Mouse (Mus musculus): ENCODE measurements around the gene Lpin3. TPM values are rescaled to one million over a fixed set of nuclear protein-coding genes. Genes with fewer than 3 reads are reported as not detected.

Lpin3 gene
- polyA plus RNA-seq, 1 experiment from 2014 or later: 1.9 TPM

GRCm38 (mm10) chr2:160872395-160872794, 8.1 kb upstream of the Lpin3 start:
- peak overlapping the region; percentile 97 for H3K27ac ChIP-seq
- DNase-seq (ENCODE audit: low spot score): peak; percentile 86
- no peaks in the 10 kb centered on the region for H3K36me3 ChIP-seq
- H3K9me3 ChIP-seq: no peaks in the 10 kb centered on the region
- WGBS: under 1% methylated on average over 44 of the region's 47 CpGs
- peak overlapping the region; percentile 96 for H3K4me3 ChIP-seq
- no peaks in the 10 kb centered on the region for H3K27me3 ChIP-seq (ENCODE audit: insufficient read depth, poor library complexity, severe bottlenecking)
- H3K4me1 ChIP-seq: peaks cover 11% of the 10 kb centered on the region

DNA sequence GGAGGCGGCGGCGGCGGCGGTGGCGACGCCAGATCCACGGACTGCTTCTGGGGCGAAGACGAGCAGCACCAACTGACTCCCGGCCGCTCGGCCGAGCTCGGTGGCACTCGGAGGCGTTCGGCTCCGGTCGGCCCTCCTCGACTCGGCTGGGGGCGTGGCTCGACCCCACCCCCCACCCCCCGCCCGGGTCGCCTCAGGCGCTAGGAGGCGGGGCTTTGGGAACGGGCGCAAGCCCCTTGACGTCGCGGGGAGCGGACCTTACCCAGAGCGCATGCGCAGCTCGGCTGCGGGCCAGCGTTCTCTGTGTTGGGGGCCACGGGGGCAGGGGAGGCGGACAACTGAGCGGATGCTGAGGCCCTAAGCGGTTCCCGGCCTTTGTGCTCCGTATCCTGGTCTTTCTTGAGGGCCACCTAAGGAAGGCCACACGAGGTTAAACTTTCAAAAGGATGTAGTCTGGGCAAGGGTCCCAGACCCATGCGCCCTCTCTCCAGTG, 7.5 kb upstream of the Lpin3 start, which contains the start of gene Zhx3:
Zhx3 (minus strand) TSS at position 109 of the 493 bp plus-strand sequence.
- peak within 1 kb of the TSS; percentile 97 for H3K27ac ChIP-seq
- DNase-seq (ENCODE audit: low spot score): peak; percentile 97
- H3K4me1 ChIP-seq: peaks cover 11% of the 10 kb centered on the region
- H3K36me3 ChIP-seq: no peaks in the 10 kb centered on the region
- peak within 1 kb of the TSS; percentile 96 for H3K4me3 ChIP-seq
- WGBS: 4% methylated on average over 48 of the region's 48 CpGs
- H3K9me3 ChIP-seq: no peaks in the 10 kb centered on the region
- H3K27me3 ChIP-seq (ENCODE audit: insufficient read depth, poor library complexity, severe bottlenecking): no peaks in the 10 kb centered on the region

GRCm38 (mm10) chr2:160874231-160874877, 6.1 kb upstream of the Lpin3 start:
- peaks cover 11% of the 10 kb centered on the region for H3K4me1 ChIP-seq
- 74% methylated on average over 5 of the region's 5 CpGs for WGBS
- no peaks in the 10 kb centered on the region for H3K9me3 ChIP-seq
- no peak overlapping the region for H3K4me3 ChIP-seq
- H3K27ac ChIP-seq: no peak overlapping the region
- no peaks in the 10 kb centered on the region for H3K36me3 ChIP-seq
- H3K27me3 ChIP-seq (ENCODE audit: insufficient read depth, poor library complexity, severe bottlenecking): no peaks in the 10 kb centered on the region
- DNase-seq (ENCODE audit: low spot score): no peak

- Histone ChIP-seq H3K4me1 (peaks cover 19% of the 10 kb centered on the region), H3K27ac (no peak overlapping the region), H3K4me3 (no peak overlapping the region), H3K36me3 (no peaks in the 10 kb centered on the region), H3K27me3 (ENCODE audit: insufficient read depth, poor library complexity, severe bottlenecking) (no peaks in the 10 kb centered on the region), H3K9me3 (no peaks in the 10 kb centered on the region)
- 77% methylated on average over 4 of the region's 4 CpGs for WGBS
- DNase-seq (ENCODE audit: low spot score): no peak
Measured at GRCm38 (mm10) chr2:160876115-160876514, 4.4 kb upstream of the Lpin3 start.

DNA sequence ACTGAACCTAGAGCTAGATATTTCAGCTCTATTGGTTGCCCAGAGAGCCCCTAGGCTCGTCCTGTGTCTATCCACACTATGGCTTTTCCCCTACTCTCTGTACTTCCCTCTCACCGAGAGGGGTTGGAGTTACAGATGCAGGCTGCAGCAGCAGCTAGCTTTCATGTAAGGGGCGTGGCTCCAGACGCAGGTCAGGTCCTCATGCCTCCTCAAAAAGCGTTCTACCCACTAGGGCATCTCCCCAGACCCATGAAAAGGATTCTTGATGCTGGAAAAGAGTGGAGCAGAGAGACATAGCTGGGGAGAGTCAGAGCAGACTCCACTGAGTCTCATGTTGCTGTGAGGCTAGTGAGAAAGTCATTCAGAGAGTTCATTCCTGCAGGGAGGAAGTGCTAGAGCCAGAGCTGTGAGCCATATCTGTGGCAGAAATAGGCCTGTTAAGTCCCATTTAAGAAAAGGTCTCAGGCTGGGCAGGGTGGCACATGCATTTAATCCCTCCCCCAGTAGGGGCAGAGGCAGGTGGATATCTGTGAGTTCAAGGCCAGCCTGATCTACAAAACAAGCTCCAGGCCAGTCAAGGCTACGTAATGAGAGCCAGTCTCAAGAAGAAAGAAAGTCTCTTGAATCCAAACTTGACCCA, 1.1 kb downstream of the Lpin3 start:
- DNase-seq (ENCODE audit: low spot score): no peak
- Histone ChIP-seq H3K27me3 (ENCODE audit: insufficient read depth, poor library complexity, severe bottlenecking) (no peaks in the 10 kb centered on the region; the same call in 1 of the 2 replicates), H3K4me3 (no peak overlapping the region), H3K36me3 (no peaks in the 10 kb centered on the region), H3K9me3 (no peaks in the 10 kb centered on the region), H3K27ac (no peak overlapping the region), H3K4me1 (peaks cover 14% of the 10 kb centered on the region; the same call in 1 of the 2 replicates)
- 56% methylated on average over 6 of the region's 6 CpGs for WGBS

- Histone ChIP-seq H3K9me3 (no peaks in the 10 kb centered on the region), H3K4me3 (no peak overlapping the region), H3K27ac (no peak overlapping the region), H3K27me3 (ENCODE audit: insufficient read depth, poor library complexity, severe bottlenecking) (no peaks in the 10 kb centered on the region; the same call in 1 of the 2 replicates), H3K36me3 (no peaks in the 10 kb centered on the region), H3K4me1 (peaks cover 14% of the 10 kb centered on the region; the same call in 1 of the 2 replicates)
- WGBS: 70% methylated on average over 5 of the region's 5 CpGs
- no peak for DNase-seq (ENCODE audit: low spot score)
Measured at GRCm38 (mm10) chr2:160882436-160882835, 2.0 kb downstream of the Lpin3 start.

- Histone ChIP-seq H3K4me1 (peaks cover 24% of the 10 kb centered on the region), H3K9me3 (no peaks in the 10 kb centered on the region), H3K27me3 (ENCODE audit: insufficient read depth, poor library complexity, severe bottlenecking) (peaks cover 6% of the 10 kb centered on the region), H3K36me3 (no peaks in the 10 kb centered on the region), H3K4me3 (no peak overlapping the region), H3K27ac (no peak overlapping the region)
- 82% methylated on average over 4 of the region's 4 CpGs for WGBS
- no peak for DNase-seq (ENCODE audit: low spot score)
Measured at GRCm38 (mm10) chr2:160883912-160884311, 3.4 kb downstream of the Lpin3 start.

DNA sequence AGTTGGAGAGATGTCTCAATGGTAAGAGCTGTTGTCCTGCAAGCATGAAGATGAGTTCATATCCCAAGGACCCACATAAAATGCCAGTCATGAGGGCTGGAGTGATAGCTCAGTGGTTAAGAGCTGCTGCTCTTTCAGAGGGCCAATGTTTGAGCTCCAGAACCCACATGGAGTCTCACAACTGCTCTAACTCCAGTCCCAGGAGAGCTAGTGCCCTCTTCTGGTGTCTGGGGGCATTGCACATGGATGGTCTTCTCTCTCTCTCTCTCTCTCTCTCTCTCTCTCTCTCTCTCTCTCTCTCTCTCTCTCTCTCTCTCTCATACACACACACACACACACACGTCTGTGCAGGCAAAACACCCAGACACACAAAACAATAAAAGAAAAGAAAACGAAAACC, 4.4 kb downstream of the Lpin3 start:
- no peak for DNase-seq (ENCODE audit: low spot score)
- Histone ChIP-seq H3K4me1 (peaks cover 24% of the 10 kb centered on the region), H3K4me3 (no peak overlapping the region), H3K27ac (no peak overlapping the region), H3K9me3 (no peaks in the 10 kb centered on the region), H3K27me3 (ENCODE audit: insufficient read depth, poor library complexity, severe bottlenecking) (peaks cover 7% of the 10 kb centered on the region), H3K36me3 (no peaks in the 10 kb centered on the region)
- 11% methylated on average over 2 of the region's 2 CpGs for WGBS

GRCm38 (mm10) chr2:160886221-160886620, 5.8 kb downstream of the Lpin3 start:
- no peak for DNase-seq (ENCODE audit: low spot score)
- WGBS: 53% methylated on average over 3 of the region's 3 CpGs
- Histone ChIP-seq H3K36me3 (no peaks in the 10 kb centered on the region), H3K4me1 (peaks cover 15% of the 10 kb centered on the region), H3K27me3 (ENCODE audit: insufficient read depth, poor library complexity, severe bottlenecking) (peaks cover 9% of the 10 kb centered on the region), H3K27ac (no peak overlapping the region), H3K4me3 (no peak overlapping the region), H3K9me3 (no peaks in the 10 kb centered on the region)

GRCm38 (mm10) chr2:160887284-160887683, 6.8 kb downstream of the Lpin3 start:
- H3K4me3 ChIP-seq: peak overlapping the region; percentile 65
- H3K4me1 ChIP-seq: peaks cover 10% of the 10 kb centered on the region
- no peaks in the 10 kb centered on the region for H3K9me3 ChIP-seq
- WGBS: 1% methylated on average over 11 of the region's 11 CpGs
- peaks cover 15% of the 10 kb centered on the region for H3K27me3 ChIP-seq (ENCODE audit: insufficient read depth, poor library complexity, severe bottlenecking)
- DNase-seq (ENCODE audit: low spot score): peak; percentile 94
- peak overlapping the region; percentile 25; the same call in 1 of the 2 replicates for H3K27ac ChIP-seq
- H3K36me3 ChIP-seq: no peaks in the 10 kb centered on the region

DNA sequence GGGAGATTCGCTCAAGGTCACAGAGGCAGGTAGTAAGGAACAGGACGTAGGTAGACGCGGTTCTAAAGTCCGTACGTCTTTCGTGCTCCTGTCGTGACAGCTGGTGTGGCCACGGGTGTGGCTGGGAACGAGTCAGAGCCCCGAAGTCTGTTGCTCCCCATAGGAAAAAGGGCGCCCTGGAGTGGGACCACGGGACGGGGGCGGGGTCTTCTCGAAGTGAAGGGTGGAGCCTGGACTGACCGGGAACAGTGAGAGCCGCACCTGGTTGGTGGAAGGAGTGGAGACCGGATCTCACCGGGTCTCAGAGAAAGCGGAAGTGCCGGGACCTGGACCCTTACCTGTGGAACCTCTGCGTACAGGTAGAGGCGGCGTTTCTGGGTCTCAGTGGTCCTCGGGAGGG, 7.4 kb downstream of the Lpin3 start:
- peak; percentile 89 for DNase-seq (ENCODE audit: low spot score)
- peak overlapping the region; percentile 25; the same call in 1 of the 2 replicates for H3K27ac ChIP-seq
- peak overlapping the region; percentile 65 for H3K4me3 ChIP-seq
- peaks cover 10% of the 10 kb centered on the region for H3K4me1 ChIP-seq
- H3K27me3 ChIP-seq (ENCODE audit: insufficient read depth, poor library complexity, severe bottlenecking): peaks cover 15% of the 10 kb centered on the region; the same call in 1 of the 2 replicates
- H3K36me3 ChIP-seq: no peaks in the 10 kb centered on the region
- WGBS: under 1% methylated on average over 26 of the region's 26 CpGs
- H3K9me3 ChIP-seq: no peaks in the 10 kb centered on the region

DNA sequence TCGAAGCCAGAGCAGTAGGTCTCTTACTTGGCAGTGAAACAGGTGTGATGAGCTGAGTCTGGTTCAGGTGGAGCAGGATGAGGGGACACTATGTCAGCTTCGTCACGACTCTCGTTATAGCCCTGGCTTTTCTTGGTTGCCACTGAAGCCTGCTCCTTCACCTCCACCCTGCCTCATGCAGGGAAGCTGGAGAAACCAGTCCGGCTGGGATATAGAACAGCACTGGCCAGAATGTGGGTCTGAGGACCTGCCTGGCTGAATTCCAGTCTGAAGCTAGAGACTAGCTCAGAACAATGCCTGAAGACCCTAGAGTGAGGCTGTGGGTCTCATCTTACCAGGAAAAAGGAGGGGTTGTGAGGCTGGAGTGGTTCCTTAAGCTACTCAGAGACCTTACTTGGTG, 10.6 kb downstream of the Lpin3 start:
- no peak overlapping the region for H3K27ac ChIP-seq
- H3K9me3 ChIP-seq: no peaks in the 10 kb centered on the region
- peaks cover 15% of the 10 kb centered on the region; the same call in 1 of the 2 replicates for H3K27me3 ChIP-seq (ENCODE audit: insufficient read depth, poor library complexity, severe bottlenecking)
- peaks cover 2% of the 10 kb centered on the region; the same call in 1 of the 2 replicates for H3K36me3 ChIP-seq
- H3K4me1 ChIP-seq: peaks cover 10% of the 10 kb centered on the region
- no peak overlapping the region for H3K4me3 ChIP-seq
- DNase-seq (ENCODE audit: low spot score): no peak
- WGBS: 79% methylated on average over 5 of the region's 5 CpGs

- Histone ChIP-seq H3K9me3 (no peaks in the 10 kb centered on the region), H3K27me3 (ENCODE audit: insufficient read depth, poor library complexity, severe bottlenecking) (peaks cover 15% of the 10 kb centered on the region; the same call in 1 of the 2 replicates), H3K36me3 (peaks cover 2% of the 10 kb centered on the region; the same call in 1 of the 2 replicates), H3K4me3 (no peak overlapping the region), H3K4me1 (peaks cover 10% of the 10 kb centered on the region), H3K27ac (no peak overlapping the region)
- 74% methylated on average over 9 of the region's 9 CpGs for WGBS
- no peak for DNase-seq (ENCODE audit: low spot score)
Measured at GRCm38 (mm10) chr2:160891697-160892096, 11.2 kb downstream of the Lpin3 start.
